Mouse (Mus musculus) left cerebral cortex, postnatal 4 days (tissue): ENCODE measurements around the gene P2rx4. TPM values are rescaled to one million over a fixed set of nuclear protein-coding genes. Genes with fewer than 3 reads are reported as not detected.
"Not testable (repeated sequence)": the region's sequence is repeated elsewhere in the genome, so short reads cannot be mapped to it uniquely, and the experiment has no call there.

Experiments
- DNase-seq: peaks from one replicate; pipeline ENCODE4 v3.0.0-alpha.2; 2022
- intact Hi-C: fragments of 180-260 bp; cut with DNase I; formaldehyde crosslinking; loops from one replicate; pipeline ENCODE4 v1.15.1; 2025
- total RNA-seq, 2 experiments: library from RNA; stranded (reverse); gene quantifications; 2 replicates each; pipeline ENCODE4 v1.2.3; 2021

Gene P2rx4
- total RNA-seq: 1 to 10 TPM; 6.8 to 8.6 TPM

DNA sequence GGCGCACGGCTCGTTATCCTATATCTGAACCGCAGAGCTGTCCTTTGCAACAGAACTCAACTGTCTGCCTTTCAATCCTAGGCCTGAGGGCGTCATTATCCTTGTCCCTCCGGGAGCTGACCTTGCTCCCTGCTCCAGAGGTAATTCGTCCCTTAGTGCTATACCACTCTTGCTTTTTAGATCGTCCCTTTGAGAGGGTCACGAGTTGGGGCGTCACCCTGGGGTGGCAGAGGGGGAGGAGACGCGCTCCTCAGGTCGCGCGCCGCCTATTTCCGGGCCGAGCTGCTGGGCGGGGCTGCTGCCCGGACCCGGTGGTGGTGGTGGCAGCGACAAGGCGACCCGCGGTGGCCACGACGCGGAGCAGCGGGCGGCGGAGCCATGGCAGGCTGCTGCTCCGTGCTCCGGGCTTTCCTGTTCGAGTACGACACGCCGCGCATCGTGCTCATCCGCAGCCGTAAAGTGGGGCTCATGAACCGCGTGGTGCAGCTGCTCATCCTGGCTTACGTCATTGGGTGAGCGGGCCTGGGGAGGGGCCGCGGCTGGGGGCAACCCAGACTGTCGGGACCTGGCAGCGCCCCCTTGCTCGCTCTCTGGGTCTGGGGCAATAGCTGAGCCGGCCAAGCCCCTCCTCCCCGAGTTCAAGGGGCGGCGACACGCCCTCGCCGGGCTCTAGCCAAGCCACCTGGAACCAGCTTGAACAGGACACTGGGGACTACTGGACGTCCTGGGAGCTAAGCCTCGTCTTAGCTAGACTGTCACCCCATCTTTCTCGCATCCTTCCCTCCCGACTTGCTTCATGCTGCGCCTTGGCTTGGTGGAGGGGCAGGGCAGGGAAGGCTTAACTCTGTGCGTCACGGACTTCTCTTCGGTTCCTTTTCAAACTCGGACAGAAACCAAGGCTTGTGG lies at the start of gene P2rx4:
P2rx4 (plus strand) TSS at position 269 of the 906 bp plus-strand sequence.
- intact Hi-C loops: no loop called here
- peak; percentile 85 for DNase-seq

- intact Hi-C loops: no loop called here
- DNase-seq: no peak
These were observed 44.8 kb upstream of the P2rx4 start for GRCm38 (mm10) chr5:122662501-122662900.

- DNase-seq: no peak
- intact Hi-C loops: no loop called here
These were observed 42.3 kb upstream of the P2rx4 start for GRCm38 (mm10) chr5:122665036-122665435.

DNA sequence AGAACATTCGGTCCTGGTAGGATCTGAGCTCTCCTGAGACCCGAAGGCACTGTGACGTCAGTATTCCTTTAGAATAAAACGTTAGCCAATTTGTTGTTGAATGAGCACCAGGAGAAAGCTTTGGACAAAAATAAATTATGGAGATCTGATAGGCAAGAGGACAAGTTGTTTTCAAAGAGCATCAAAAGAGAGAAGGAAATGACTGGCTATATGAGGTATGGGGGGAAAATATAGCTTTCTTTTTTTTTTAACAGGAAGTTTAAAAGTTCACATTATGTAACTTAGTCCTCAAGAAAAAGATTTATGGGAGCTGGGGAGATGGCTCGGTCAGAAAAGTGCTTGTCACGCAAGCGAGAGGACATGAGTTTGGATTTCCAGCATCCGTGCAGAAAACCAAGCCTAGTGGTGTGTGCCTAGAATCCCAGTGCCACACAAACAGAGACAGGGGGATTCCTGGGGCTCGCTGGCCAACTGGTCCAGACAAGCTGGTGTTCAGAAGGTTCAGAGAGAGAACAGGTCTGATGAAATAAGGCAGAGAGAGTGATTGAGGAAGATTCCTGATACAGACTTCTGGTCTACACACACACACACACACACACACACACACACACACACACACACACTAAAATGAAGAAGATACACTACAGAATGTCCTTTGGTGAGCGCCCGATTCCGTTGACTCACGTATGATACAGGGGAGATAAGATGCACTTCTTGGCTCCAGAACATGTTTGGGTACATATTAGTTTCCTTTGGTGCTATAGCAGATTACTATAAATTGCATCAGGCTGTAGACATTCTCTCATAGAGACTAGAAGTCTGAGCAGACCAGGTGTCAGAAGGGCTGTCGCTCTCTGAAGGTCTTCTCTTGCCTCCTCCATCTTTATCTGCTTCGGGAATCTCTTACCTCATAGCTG lies 38.1 kb upstream of the P2rx4 start:
- intact Hi-C loops: no loop called here
- no peak for DNase-seq

GRCm38 (mm10) chr5:122671641-122672040 lies 35.7 kb upstream of the P2rx4 start:
- intact Hi-C loops, DNase-seq: not testable (repeated sequence)

- intact Hi-C loops: no loop called here
- DNase-seq: no peak
These were observed 35.0 kb upstream of the P2rx4 start for GRCm38 (mm10) chr5:122672298-122672697.

- intact Hi-C loops: no loop called here
- no peak for DNase-seq
These were observed 31.3 kb upstream of the P2rx4 start for GRCm38 (mm10) chr5:122676002-122676401.

GRCm38 (mm10) chr5:122677983-122678382 lies 29.4 kb upstream of the P2rx4 start:
- intact Hi-C loops: no loop called here
- no peak for DNase-seq

GRCm38 (mm10) chr5:122679881-122680280 lies 27.5 kb upstream of the P2rx4 start:
- intact Hi-C loops: no loop called here
- no peak for DNase-seq

DNA sequence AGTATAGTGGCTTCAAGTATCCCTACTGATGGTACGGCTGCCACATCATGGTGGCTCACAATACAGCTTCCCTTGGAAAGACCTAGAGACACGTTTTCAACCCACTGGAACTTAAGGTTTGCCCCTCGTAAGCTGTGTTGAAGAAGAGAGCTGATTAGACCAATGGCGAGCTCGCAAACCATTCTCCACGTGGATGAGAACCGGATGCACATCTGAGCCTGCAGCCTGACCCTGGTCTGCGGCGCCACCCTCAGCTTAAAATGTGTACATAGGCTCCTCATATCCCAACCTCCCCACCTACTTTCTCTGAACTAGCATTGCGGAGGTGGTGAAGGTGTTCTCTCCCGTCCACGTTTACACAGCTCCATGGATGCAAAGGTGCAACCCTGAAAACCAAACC lies 26.1 kb upstream of the P2rx4 start:
- intact Hi-C loops: no loop called here
- no peak for DNase-seq

DNA sequence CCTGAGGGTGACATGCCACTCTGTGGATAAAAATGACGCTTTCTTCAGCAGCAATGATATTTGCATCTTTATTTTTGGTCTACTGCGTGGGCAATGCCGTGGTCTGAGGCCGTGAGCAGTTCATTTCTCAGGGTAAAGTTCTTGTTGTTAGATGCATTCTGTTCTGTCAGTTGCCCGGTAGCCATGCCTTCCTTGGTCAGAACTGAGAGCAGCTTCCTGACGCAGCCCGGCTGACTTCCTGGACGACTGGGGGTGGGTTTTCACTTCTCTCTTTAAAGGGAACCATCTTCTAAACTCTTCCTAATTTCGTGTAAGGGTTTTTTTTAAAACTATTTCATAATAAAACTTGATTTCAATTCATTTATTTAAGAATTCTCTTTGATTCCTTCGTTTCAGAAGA lies 23.4 kb upstream of the P2rx4 start:
- intact Hi-C loops: no loop called here
- DNase-seq: no peak

DNA sequence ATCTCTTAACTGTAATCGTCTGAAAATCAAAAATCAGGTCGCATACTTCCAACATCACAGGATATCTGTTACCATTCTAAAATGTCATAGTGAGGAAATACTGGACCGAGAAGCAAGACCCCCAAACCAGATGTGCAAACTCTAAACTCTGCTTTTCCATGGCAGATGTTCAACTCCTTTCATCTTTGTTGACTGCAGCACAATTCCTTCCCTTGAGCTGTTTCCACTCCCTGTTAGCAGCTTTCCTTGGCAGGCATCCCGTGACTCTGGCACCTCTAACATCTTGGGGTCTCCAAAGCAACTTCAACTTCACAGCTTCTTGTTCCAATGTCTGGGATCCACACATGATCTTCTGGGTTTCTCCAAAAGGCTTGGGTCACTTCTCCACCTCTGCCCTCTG lies 20.0 kb upstream of the P2rx4 start:
- intact Hi-C loops: no loop called here
- no peak for DNase-seq

DNA sequence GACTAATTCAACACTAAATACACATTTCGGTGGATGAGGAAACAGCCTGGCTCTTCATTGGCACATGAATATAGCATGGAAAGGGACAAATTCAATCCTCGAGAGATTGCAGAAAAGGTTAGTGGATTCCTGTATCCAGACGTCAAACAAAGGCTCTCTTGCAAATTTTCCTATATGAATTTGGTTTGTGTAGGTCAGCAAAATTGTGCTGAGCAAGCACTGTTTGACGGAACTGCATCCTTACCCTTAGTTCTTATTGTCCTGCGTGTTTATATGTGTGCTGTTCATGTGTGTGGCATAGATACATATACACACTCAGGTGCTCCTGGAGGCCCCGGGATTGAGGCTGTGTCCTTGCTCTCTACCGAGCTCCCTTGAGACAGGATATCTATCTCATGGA lies 18.2 kb upstream of the P2rx4 start:
- intact Hi-C loops: no loop called here
- no peak for DNase-seq

- intact Hi-C loops: no loop called here
- DNase-seq: no peak
These were observed 16.9 kb upstream of the P2rx4 start for GRCm38 (mm10) chr5:122690486-122690885.

- intact Hi-C loops: no loop called here
- peak; percentile 54 for DNase-seq
These were observed 13.7 kb upstream of the P2rx4 start for GRCm38 (mm10) chr5:122693431-122694207.

- intact Hi-C loops: no loop called here
- DNase-seq: peak; percentile 44
These were observed 11.8 kb upstream of the P2rx4 start for GRCm38 (mm10) chr5:122695516-122695915.

- DNase-seq: no peak
- intact Hi-C loops: no loop called here
These were observed 9.2 kb upstream of the P2rx4 start for GRCm38 (mm10) chr5:122698041-122698700.

- DNase-seq: no peak
- intact Hi-C loops: no loop called here
These were observed 8.7 kb upstream of the P2rx4 start for GRCm38 (mm10) chr5:122698701-122699060.

DNA sequence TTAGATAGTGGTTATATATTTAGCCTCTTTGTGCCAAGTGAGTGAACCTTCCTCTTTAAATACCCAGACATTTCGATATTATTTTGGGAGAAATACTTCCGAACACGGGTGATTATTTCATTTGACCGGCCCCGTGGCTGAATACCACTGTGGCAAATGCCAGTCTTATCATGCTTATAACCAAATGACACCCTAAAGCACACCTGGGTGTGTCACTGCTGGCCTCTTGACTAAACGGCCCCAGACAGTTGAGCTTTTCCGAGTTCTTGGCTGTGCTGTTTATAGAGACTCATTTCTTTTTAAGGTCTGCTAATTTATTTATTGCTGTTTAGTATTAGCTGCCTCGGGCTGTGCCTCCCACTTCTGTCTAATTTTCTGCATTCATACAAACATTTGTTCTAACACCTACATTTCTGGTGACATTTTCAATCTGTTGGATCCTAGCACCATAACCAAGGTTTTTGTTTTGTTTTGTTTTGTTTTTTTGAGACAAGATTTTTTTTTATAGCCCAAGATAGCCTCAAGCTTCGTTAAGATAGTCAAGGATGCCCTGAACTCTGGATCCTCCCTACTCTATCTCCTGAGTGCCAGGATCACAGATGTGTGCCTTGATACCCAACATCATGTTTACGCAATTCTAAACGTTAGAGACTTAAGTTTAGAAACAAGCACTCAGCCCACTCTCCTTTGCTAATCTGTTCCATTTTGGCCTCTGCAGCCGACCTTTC lies 7.1 kb upstream of the P2rx4 start:
- intact Hi-C loops: no loop called here
- DNase-seq: no peak

- intact Hi-C loops: no loop called here
- no peak for DNase-seq
These were observed 6.5 kb upstream of the P2rx4 start for GRCm38 (mm10) chr5:122700837-122701212.
